Mouse (Mus musculus) WW6 (cell line): ENCODE measurements around the gene Gm10300.
A peak's percentile ranks its signal among the peaks of the same experiment; 100 is the strongest.

Experiments used
- DNase-seq: peaks from one replicate; pipeline ENCODE4 v3.0.0-alpha.2; 2013; ENCODE audit warnings: low read depth, low spot score

Gm10300 gene

GRCm38 (mm10) chr4:132051321-132052275 is 22.9 kb upstream of the Gm10300 start:
- DNase-seq: no peak

- DNase-seq: no peak
These were observed 17.2 kb upstream of the Gm10300 start for GRCm38 (mm10) chr4:132057311-132057710.

DNA sequence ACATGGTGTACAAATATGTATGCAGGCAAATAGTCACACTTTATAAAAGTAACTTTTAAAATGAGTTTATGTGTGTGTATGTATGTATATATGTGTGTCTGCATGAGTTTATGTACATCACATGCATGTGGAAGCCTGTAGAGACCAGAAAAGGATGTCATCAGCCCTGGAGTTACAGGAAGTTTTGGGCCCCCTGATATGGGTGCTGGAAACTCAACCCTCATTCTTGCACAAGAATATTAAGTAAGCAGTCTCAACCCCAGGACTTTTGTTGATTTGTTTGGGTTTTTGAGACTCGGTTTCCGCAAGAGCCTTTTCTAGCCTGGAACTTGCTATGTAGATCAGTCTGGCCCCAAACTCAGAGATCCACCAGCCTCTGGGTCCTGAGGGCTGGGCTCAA is 15.0 kb upstream of the Gm10300 start:
- DNase-seq: no peak

GRCm38 (mm10) chr4:132060040-132060832 is 14.3 kb upstream of the Gm10300 start:
- no peak for DNase-seq

GRCm38 (mm10) chr4:132062289-132062688 is 12.2 kb upstream of the Gm10300 start:
- no peak for DNase-seq

GRCm38 (mm10) chr4:132062934-132063884 is 11.3 kb upstream of the Gm10300 start:
- DNase-seq: no peak

GRCm38 (mm10) chr4:132064550-132064949 is 9.9 kb upstream of the Gm10300 start:
- no peak for DNase-seq

- no peak for DNase-seq
These were observed 8.9 kb upstream of the Gm10300 start for GRCm38 (mm10) chr4:132065578-132065977.

DNA sequence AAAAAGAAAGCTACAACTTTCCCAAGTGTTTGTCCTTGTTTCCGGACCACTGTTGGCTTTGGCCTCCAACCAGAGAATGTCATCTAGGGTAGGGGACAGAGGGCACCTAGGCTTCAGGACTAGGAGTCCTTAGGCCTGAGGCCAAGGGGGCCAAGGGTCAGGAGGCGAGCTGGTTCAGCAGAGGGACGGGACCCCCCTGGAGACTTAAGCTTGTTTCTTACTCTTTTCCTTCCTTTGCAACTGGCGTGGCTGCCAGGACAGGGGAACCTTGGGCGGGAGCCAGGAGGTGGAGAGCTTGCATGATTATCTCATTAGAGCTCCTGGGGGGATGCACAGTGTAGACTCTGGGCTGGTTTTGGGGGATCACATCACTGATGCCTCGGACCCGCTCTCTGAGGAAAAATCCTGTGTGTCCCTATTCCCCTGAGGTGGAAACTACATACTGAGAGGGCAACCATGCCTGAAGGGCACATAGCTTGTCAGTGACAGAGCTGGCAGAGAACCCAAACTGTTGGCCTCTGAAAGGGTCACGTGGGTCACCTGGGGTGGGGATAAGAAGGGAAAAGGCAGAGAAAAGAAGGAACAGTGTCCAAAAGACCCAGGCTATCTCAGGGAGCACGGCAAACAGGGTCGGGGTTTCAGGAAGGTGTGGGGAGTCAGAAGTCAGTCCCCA is 8.3 kb upstream of the Gm10300 start:
- DNase-seq: no peak

GRCm38 (mm10) chr4:132067112-132067937 is 7.2 kb upstream of the Gm10300 start:
- no peak for DNase-seq

DNA sequence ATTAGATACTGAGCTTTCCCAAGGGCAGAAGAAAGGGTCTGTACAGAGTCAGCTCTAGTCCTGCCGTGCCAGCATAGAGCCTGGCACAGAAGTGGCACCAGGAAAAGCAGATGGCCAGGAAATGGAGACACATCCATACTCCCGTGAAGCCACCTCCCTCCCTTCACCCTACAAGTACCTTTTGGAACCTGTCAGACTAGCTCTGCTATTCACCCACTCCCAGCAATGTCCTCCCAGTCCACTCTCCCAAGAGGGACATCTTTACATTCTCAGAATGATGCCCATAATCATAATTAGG is 6.6 kb upstream of the Gm10300 start:
- DNase-seq: no peak

DNA sequence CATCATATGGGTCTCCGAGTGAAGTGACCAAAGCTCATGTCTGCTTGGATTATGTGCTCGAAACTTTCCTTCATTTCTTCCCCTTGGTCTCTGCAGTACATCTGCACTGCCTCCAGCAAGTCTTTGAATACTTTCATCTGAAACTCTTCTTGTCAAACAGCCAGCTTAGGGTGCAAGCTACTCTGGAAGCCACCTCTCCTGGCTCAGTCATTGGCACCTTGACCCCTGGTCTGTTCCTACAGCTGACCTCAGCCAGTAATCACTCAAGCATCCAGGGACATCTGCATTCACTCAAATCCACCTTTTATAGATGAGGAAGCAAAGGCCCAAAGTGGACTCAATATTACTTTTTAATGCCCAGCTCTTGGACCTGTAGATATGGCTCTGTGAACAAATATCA is 2.8 kb upstream of the Gm10300 start:
- DNase-seq: no peak

- DNase-seq: no peak
These were observed 2.3 kb upstream of the Gm10300 start for GRCm38 (mm10) chr4:132072156-132072555.

DNA sequence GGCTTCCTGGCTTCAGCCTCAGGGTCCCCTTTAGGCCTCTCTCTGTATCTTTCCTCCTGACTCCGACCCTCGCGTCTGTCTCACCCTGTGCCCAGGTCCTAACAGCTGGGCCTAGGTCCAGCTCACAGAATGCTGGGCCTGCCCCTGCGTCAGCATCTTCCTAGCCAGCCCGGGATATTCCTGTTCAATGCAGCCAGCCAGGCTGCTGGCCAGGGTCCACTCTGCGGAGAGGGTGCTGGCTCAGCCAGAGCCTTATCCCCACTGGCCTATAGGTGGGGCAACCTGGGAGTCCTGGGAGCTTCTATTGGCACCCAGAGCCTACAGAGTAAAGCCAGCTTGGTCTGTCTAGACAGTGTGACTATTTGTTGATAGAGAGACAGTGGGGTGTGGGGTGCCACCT is 1.6 kb upstream of the Gm10300 start:
- DNase-seq: no peak

- DNase-seq: peak; percentile 94
These were observed 654 bp downstream of the Gm10300 start, which contains the start of gene Epb41 for GRCm38 (mm10) chr4:132074933-132075769. Epb41 (minus strand) TSS chr4:132075321.

DNA sequence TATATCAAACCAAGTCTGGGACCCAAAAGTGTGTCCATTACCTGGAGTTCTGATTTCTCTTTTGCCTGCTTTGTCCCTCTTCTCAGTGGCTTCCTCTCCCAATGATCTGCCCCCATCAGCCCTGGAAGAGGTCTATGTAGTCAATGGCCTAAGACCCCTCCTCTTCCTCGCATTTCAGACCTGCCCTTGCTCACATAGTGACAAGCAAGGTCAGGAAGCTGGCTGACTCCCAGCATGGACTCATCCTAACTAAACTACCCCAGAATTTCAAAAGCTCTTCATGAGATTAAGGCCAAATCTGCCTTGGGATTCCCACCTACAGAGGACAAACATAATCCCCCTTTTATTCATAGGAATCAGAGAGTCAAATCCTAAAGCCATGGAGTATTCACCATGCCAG is 1.3 kb downstream of the Gm10300 start:
- no peak for DNase-seq

- no peak for DNase-seq
These were observed 2.2 kb downstream of the Gm10300 start for GRCm38 (mm10) chr4:132076480-132077405.

GRCm38 (mm10) chr4:132077445-132077844 is 2.9 kb downstream of the Gm10300 start:
- no peak for DNase-seq
